Mouse (Mus musculus): ENCODE measurements at regions not wholly inside any gene's neighbourhood (a gene's known extent, or its start where the extent isn't known, plus 50 kb on each side); places are given as distances from the start of the nearest gene placed in this dataset.

DNA sequence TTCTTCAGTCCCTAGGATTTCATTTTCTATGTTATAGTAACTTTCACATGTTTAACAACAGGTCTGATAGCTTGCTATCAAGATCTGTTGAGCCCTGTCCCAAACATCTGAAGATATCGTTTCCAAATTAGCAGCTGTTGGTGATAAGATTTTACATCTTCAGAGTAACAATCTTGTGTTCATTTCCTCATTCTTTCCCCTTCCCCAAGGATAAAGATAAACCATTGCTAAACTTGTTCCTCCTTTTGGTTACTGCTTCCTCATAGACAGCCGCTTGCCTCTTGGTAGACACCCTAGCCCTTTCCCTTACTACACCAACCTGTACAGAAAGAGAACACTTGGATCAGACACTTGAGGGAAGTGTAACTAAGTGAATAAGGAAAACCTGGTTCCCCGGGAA is 58.6 kb downstream of the Kcnrg start:
- Histone ChIP-seq H3K4me2 (ENCODE audit: low read length) (no peak overlapping the region), H3K4me3 (replicated peaks; ENCODE audit: low read depth, low read length) (no peak overlapping the region), H3K9me3 (ENCODE audit: control insufficient read depth, low read length) (no peaks in the 10 kb centered on the region), H3K36me3 (ENCODE audit: control insufficient read depth, insufficient read depth, low read length) (no peaks in the 10 kb centered on the region), H3K27me3 (ENCODE audit: control insufficient read depth, insufficient read depth, low read length) (no peaks in the 10 kb centered on the region), H3K27ac (replicated peaks; ENCODE audit: low read depth, low read length) (no peak overlapping the region), H3K4me1 (ENCODE audit: control insufficient read depth, insufficient read depth, low read length) (no peaks in the 10 kb centered on the region), H3K9ac (replicated peaks; ENCODE audit: low read length) (no peak overlapping the region)
- no peak for DNase-seq
- ATAC-seq (ENCODE audit: low FRiP score, low TSS enrichment), result no peak
- 90% methylated on average over 3 of the region's 3 CpGs for WGBS

DNA sequence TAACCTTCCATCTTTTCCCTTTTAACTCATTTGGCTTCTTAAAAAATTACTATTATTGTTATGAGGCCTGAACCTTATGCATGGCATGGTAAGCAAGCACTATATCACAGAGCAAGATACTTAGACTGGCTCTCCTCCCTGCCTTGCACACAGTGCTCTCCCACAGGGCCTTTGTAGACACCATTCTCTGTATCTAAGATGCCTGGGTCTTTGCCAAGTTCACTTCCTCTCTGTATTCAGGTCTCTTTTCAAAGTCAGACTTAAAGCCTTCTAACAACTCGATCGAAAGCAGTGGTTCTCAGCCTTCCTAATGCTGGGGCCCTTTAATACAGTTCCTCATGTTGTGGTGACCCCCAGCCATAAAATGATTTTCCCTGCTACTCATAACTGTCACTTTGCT is 65.9 kb downstream of the Kcnrg start:
- no peak overlapping the region for H3K4me3 ChIP-seq (replicated peaks; ENCODE audit: low read depth, low read length)
- H3K36me3 ChIP-seq (ENCODE audit: control insufficient read depth, insufficient read depth, low read length), result no peaks in the 10 kb centered on the region
- no peaks in the 10 kb centered on the region for H3K9me3 ChIP-seq (ENCODE audit: control insufficient read depth, low read length)
- H3K9ac ChIP-seq (replicated peaks; ENCODE audit: low read length), result no peak overlapping the region
- no peaks in the 10 kb centered on the region for H3K27me3 ChIP-seq (ENCODE audit: control insufficient read depth, insufficient read depth, low read length)
- no peak overlapping the region for H3K27ac ChIP-seq (replicated peaks; ENCODE audit: low read depth, low read length)
- no peaks in the 10 kb centered on the region for H3K4me1 ChIP-seq (ENCODE audit: control insufficient read depth, insufficient read depth, low read length)
- 51% methylated on average over 2 of the region's 2 CpGs for WGBS
- no peak for ATAC-seq (ENCODE audit: low FRiP score, low TSS enrichment)
- H3K4me2 ChIP-seq (ENCODE audit: low read length), result no peak overlapping the region
- peak; percentile 55 for DNase-seq

DNA sequence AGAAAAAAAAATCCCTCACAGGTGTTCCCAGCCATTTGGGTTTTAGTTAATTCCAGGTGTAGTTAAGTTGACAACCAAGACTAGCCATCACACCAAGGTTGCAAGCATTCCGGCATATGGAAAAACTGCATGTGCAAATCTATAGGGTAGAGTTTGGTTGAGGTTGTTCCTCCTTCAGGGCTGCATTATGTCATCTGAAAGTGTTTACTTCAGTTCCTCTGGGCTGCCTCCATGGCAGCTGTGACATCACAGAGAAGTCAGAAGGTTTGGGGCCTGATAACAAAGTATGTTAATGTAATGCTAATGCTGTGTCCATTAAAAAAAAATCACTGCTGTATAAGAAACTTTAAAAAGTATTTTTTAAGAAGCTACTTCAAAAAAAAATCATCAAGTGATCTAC is 70.8 kb downstream of the Kcnrg start:
- Histone ChIP-seq H3K4me1 (ENCODE audit: control insufficient read depth, insufficient read depth, low read length) (peaks cover 4% of the 10 kb centered on the region; the same call in 1 of the 2 replicates), H3K27me3 (ENCODE audit: control insufficient read depth, insufficient read depth, low read length) (peaks cover 4% of the 10 kb centered on the region; the same call in 1 of the 2 replicates), H3K36me3 (ENCODE audit: control insufficient read depth, insufficient read depth, low read length) (no peaks in the 10 kb centered on the region), H3K4me3 (replicated peaks; ENCODE audit: low read depth, low read length) (no peak overlapping the region), H3K27ac (replicated peaks; ENCODE audit: low read depth, low read length) (no peak overlapping the region), H3K9me3 (ENCODE audit: control insufficient read depth, low read length) (no peaks in the 10 kb centered on the region), H3K4me2 (ENCODE audit: low read length) (no peak overlapping the region), H3K9ac (replicated peaks; ENCODE audit: low read length) (no peak overlapping the region)
- ATAC-seq (ENCODE audit: low FRiP score, low TSS enrichment), result no peak
- no peak for DNase-seq
- 96% methylated on average over 1 of the region's 1 CpGs for WGBS

DNA sequence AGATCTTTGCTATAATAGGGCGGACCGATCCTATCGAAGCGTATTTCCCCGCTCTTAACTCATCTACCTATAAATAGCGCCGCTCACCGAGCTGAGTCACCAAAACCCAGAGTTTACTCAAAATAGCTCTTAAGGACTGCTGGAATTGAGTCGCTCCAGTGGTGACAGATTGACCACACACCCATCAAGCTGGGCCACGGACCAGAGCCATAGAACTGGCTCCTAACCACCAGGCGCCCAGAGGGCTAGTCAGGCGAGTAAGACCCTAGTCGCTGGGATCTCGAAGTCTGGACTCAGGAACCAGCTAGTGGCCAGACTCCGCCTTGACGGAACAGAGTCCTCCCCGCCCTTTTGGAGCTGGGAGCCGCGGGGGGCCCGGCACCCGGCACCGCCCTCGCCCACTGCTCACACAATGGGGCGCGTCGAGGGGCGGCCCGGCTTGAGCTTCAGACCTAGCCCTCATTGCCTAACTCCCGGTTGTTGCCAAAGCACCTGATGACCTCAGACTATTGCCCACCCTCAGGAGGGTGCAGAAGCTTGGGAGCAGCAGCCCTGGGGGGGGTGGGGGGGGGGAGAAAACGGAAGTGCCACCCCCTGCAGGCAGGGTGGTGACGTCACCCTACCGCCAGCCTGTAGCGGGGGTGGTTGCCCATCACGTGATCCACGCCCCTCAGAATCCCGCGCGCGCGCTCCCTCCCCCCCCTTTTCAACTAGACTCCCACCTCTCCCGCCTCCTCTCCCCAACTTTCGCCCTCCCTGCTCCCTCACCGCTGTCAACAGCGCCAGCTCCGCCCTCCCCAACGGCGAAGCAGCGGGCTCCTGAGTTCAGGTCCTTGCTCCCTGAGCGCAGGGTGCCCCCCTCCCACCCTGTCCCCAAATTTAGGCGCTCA is 73.8 kb downstream of the Kcnrg start:
- peak; percentile 96 for DNase-seq
- Histone ChIP-seq H3K36me3 (ENCODE audit: control insufficient read depth, insufficient read depth, low read length) (no peaks in the 10 kb centered on the region), H3K4me2 (ENCODE audit: low read length) (peak overlapping the region; percentile 93), H3K27me3 (ENCODE audit: control insufficient read depth, insufficient read depth, low read length) (peaks cover 33% of the 10 kb centered on the region), H3K4me3 (replicated peaks; ENCODE audit: low read depth, low read length) (peak overlapping the region; percentile 82), H3K9me3 (ENCODE audit: control insufficient read depth, low read length) (no peaks in the 10 kb centered on the region), H3K9ac (replicated peaks; ENCODE audit: low read length) (peak overlapping the region; percentile 76), H3K4me1 (ENCODE audit: control insufficient read depth, insufficient read depth, low read length) (peaks cover 4% of the 10 kb centered on the region; the same call in 1 of the 2 replicates), H3K27ac (replicated peaks; ENCODE audit: low read depth, low read length) (peak overlapping the region; percentile 89)
- peak; percentile 80 for ATAC-seq (ENCODE audit: low FRiP score, low TSS enrichment)
- WGBS, result under 1% methylated on average over 50 of the region's 50 CpGs

DNA sequence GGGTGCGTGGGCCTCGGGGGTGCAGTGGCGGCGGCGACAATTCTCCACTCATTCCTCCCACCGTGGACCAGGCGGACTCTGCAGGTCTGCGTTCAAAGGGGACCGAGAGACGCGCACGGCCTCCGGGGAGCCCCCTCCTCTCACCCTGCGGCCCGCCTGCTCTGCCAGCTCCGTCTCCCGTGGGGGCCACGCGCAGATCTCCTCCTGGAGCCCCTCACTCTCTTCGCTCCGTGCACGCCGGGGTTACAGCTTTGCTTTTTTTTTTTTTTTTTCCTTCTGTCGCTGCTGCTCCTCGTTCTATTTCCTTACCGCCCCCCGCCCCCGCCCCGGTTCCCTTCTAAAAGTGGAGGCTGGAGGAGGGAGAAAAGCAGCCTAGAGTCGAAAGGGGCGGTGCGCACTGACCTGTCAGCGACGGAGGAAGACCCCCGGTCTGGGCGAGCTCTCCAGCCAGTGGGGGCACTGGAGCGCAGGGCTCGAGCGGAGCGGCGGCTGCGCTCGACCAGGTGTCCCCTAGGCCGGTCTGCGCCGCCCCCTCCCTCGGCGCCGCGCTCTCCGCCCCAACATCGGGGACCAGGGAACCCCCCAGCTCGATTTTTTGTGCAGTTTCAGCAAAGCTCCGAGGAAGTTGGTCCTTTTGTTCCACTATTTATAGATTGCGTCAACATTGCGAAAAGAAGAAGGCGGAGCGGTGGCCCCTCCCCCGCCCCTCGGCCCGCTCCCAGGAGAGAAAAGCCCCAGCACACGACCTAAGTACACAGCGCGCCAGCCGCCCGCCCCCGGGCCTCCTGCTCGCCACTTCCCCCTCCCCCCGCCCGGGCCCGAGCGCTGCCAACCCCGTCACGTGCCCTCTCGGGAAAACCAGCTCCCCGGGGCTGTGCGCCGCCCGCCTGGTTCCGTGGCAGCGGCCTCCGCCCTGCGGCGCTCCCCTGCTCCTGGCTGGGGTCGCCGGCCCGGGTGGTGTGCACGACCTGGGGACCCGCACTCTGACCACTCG is 74.7 kb downstream of the Kcnrg start:
- no peaks in the 10 kb centered on the region for H3K9me3 ChIP-seq (ENCODE audit: control insufficient read depth, low read length)
- 1% methylated on average over 87 of the region's 90 CpGs for WGBS
- ATAC-seq (ENCODE audit: low FRiP score, low TSS enrichment), result peak; percentile 82

DNA sequence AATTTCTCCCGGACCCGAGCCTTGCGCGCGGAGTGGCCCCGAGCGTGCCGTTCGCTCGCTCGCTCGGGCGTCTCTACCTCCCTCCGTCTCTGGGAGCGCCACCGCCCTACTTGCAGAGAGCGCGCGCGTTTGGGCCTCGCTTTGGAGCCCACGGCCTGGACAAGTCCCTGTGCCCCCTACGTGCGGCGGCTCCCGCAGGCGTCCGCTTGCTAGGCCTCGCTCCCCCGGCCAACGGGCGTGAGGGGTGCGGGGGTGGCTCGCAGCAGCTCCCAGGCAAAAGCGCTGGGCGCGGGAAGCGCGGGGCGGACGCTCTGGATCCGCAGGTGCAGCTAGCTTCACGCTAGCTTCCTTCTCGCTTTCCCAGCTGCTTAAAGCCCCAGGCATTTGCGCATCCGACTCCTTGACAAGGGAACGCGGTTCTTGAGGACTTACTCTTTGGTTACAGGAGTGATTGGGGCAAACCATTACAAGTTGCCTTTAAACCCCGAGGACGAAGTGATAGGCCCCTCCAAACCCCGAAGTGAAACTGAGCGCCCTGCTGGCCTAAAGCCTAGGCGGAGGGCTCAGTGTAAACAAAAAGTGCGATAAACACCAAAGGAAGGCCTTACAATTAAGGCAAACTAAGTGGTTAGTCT is 75.6 kb downstream of the Kcnrg start:
- H3K27ac ChIP-seq (replicated peaks; ENCODE audit: low read depth, low read length), result peak overlapping the region; percentile 89
- no peaks in the 10 kb centered on the region for H3K9me3 ChIP-seq (ENCODE audit: control insufficient read depth, low read length)
- ATAC-seq (ENCODE audit: low FRiP score, low TSS enrichment) (peak; percentile 44), DNase-seq (peak; percentile 83)
- H3K36me3 ChIP-seq (ENCODE audit: control insufficient read depth, insufficient read depth, low read length), result no peaks in the 10 kb centered on the region
- peaks cover 43% of the 10 kb centered on the region for H3K27me3 ChIP-seq (ENCODE audit: control insufficient read depth, insufficient read depth, low read length)
- under 1% methylated on average over 54 of the region's 54 CpGs for WGBS
- peaks cover 4% of the 10 kb centered on the region; the same call in 1 of the 2 replicates for H3K4me1 ChIP-seq (ENCODE audit: control insufficient read depth, insufficient read depth, low read length)
- peak overlapping the region; percentile 76 for H3K9ac ChIP-seq (replicated peaks; ENCODE audit: low read length)
- peak overlapping the region; percentile 82 for H3K4me3 ChIP-seq (replicated peaks; ENCODE audit: low read depth, low read length)
- peak overlapping the region; percentile 93 for H3K4me2 ChIP-seq (ENCODE audit: low read length)

More for the DNA sequence above, 74.7 kb downstream of the Kcnrg start:
- H3K9ac ChIP-seq (replicated peaks; ENCODE audit: low read length), result peak overlapping the region; percentile 76
- peaks cover 4% of the 10 kb centered on the region; the same call in 1 of the 2 replicates for H3K4me1 ChIP-seq (ENCODE audit: control insufficient read depth, insufficient read depth, low read length)
- H3K4me2 ChIP-seq (ENCODE audit: low read length), result peak overlapping the region; percentile 93
- peak overlapping the region; percentile 82 for H3K4me3 ChIP-seq (replicated peaks; ENCODE audit: low read depth, low read length)
- H3K36me3 ChIP-seq (ENCODE audit: control insufficient read depth, insufficient read depth, low read length), result no peaks in the 10 kb centered on the region
- peaks cover 40% of the 10 kb centered on the region for H3K27me3 ChIP-seq (ENCODE audit: control insufficient read depth, insufficient read depth, low read length)
- peak overlapping the region; percentile 89 for H3K27ac ChIP-seq (replicated peaks; ENCODE audit: low read depth, low read length)
- peak; percentile 86 for DNase-seq

DNA sequence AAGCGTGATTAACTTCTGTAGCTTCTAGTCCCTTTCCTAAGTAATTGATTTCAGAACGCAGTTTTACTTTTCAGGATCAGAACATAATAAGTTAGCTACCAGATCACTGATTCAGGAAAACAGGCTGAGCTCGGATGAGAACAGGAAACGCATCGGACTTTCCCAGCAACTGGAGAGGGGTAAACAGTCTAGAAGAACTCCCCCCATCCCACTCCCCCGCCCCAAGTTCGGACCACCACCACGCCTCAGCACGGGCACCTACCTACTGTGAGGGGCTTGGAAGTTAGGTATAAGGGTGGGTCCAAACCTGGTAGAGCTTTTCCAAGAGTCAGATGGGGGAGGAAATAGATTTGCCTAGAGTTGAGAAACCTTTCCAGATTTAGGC is 76.1 kb downstream of the Kcnrg start:
- no peak overlapping the region for H3K9ac ChIP-seq (replicated peaks; ENCODE audit: low read length)
- H3K9me3 ChIP-seq (ENCODE audit: control insufficient read depth, low read length), result no peaks in the 10 kb centered on the region
- H3K4me1 ChIP-seq (ENCODE audit: control insufficient read depth, insufficient read depth, low read length), result peaks cover 4% of the 10 kb centered on the region; the same call in 1 of the 2 replicates
- peak overlapping the region; percentile 82 for H3K4me3 ChIP-seq (replicated peaks; ENCODE audit: low read depth, low read length)
- DNase-seq, result no peak
- WGBS, result 12% methylated on average over 9 of the region's 9 CpGs
- no peaks in the 10 kb centered on the region for H3K36me3 ChIP-seq (ENCODE audit: control insufficient read depth, insufficient read depth, low read length)
- peaks cover 43% of the 10 kb centered on the region for H3K27me3 ChIP-seq (ENCODE audit: control insufficient read depth, insufficient read depth, low read length)
- no peak overlapping the region for H3K27ac ChIP-seq (replicated peaks; ENCODE audit: low read depth, low read length)
- ATAC-seq (ENCODE audit: low FRiP score, low TSS enrichment), result no peak
- peak overlapping the region; percentile 93 for H3K4me2 ChIP-seq (ENCODE audit: low read length)

DNA sequence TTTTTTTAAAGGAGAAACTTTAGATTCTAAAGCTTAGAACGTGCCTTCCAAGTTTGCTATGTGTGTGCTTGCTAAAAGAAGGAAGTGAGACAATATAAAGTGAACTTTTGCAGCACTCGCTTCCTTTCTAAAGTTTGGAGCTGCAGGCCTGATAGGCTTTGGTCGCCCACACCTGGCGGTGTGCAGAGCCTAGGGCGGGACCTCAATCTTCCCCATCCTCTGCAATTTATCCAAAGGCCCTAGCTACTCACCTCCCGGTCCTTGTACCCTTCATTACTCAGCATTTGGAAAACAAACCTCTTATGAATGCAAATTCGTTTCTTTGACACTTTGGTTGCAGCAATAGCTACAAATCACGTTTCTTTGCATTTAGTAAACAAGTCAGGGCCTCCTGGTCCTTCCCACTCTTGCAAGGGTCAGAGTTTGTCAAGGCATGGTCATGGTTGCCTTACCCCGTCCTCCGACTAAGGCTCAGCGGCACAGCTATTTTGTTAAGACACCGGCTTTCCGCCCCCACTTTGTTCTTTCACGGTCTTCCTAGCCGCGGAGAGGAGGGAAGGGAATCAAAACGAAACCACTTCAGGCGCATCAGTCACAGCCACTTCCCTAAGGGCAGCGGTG is 76.6 kb downstream of the Kcnrg start:
- DNase-seq (peak; percentile 52), ATAC-seq (ENCODE audit: low FRiP score, low TSS enrichment) (no peak)
- Histone ChIP-seq H3K27ac (replicated peaks; ENCODE audit: low read depth, low read length) (no peak overlapping the region), H3K27me3 (ENCODE audit: control insufficient read depth, insufficient read depth, low read length) (peaks cover 48% of the 10 kb centered on the region), H3K4me1 (ENCODE audit: control insufficient read depth, insufficient read depth, low read length) (peaks cover 4% of the 10 kb centered on the region; the same call in 1 of the 2 replicates), H3K36me3 (ENCODE audit: control insufficient read depth, insufficient read depth, low read length) (no peaks in the 10 kb centered on the region), H3K4me2 (ENCODE audit: low read length) (peak overlapping the region; percentile 26), H3K9ac (replicated peaks; ENCODE audit: low read length) (no peak overlapping the region), H3K4me3 (replicated peaks; ENCODE audit: low read depth, low read length) (no peak overlapping the region), H3K9me3 (ENCODE audit: control insufficient read depth, low read length) (no peaks in the 10 kb centered on the region)
- 10% methylated on average over 19 of the region's 19 CpGs for WGBS
